8 mouse cellular contexts compared by ENCODE assay signal in the genomic region with DNA sequence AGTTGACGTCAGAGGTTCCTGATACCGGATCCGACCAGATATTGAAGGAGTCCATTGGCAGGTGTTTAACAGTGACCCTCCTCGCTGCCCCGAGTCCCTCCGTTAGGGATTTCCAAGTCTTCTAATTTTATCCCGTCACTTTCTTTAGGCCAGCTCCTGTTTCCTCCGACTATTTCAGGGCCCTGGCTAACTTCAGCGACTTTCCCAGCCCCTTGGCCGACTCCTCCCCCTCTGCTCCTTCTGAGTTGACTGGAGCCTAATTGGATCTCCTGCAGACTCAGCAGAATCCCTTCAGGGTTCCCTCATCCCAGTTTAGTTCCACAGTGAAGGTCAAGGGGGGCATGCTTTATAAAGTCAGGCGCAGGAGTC. TPM values are rescaled to one million over a fixed set of nuclear protein-coding genes. Genes with fewer than 3 reads are reported as not detected.
DNase-seq lines count a peak whose midpoint lies in the region; ATAC-seq lines count a peak whose summit lies in the region.

No protein-coding gene starts in this region.

- peak; percentile 40; the same call in 1 of the 2 replicates for ATAC-seq in embryonic facial prominence, embryonic 13.5 days (ENCODE audit: insufficient number of reproducible peaks, insufficient read depth, low FRiP score, low TSS enrichment, low read depth)
- peak; percentile 55 for ATAC-seq in limb, embryonic 13.5 days (ENCODE audit: low FRiP score, low read depth)
- ATAC-seq in neural tube, embryonic 15.5 days (ENCODE audit: low FRiP score) = peak; percentile 45

- peak overlapping the region; percentile 92 for H3K27ac ChIP-seq in embryonic facial prominence, embryonic 13.5 days
- H3K27ac ChIP-seq in limb, embryonic 13.5 days = peak overlapping the region; percentile 92
- H3K27ac ChIP-seq in neural tube, embryonic 15.5 days (replicated peaks) = peak overlapping the region; percentile 37; the same call in 1 of the 2 replicates

- peak overlapping the region; percentile 91 for H3K9ac ChIP-seq in embryonic facial prominence, embryonic 13.5 days
- peak overlapping the region; percentile 95 for H3K9ac ChIP-seq in limb, embryonic 13.5 days
- H3K9ac ChIP-seq in neural tube, embryonic 15.5 days (replicated peaks) = peak overlapping the region; percentile 62

- H3K27me3 ChIP-seq in embryonic facial prominence, embryonic 13.5 days = no peaks in the 10 kb centered on the region; the same call in 1 of the 2 replicates
- H3K27me3 ChIP-seq in limb, embryonic 13.5 days = peaks cover 5% of the 10 kb centered on the region; the same call in 1 of the 2 replicates
- H3K27me3 ChIP-seq in neural tube, embryonic 15.5 days (replicated peaks) = peaks cover 4% of the 10 kb centered on the region; the same call in 1 of the 2 replicates

- H3K4me3 ChIP-seq in embryonic facial prominence, embryonic 13.5 days = peak overlapping the region; percentile 67
- peak overlapping the region; percentile 68 for H3K4me3 ChIP-seq in limb, embryonic 13.5 days
- peak overlapping the region; percentile 60 for H3K4me3 ChIP-seq in neural tube, embryonic 15.5 days (replicated peaks)

- peaks cover 12% of the 10 kb centered on the region for H3K4me1 ChIP-seq in embryonic facial prominence, embryonic 13.5 days
- H3K4me1 ChIP-seq in limb, embryonic 13.5 days = peaks cover 22% of the 10 kb centered on the region
- H3K4me1 ChIP-seq in neural tube, embryonic 15.5 days = peaks cover 16% of the 10 kb centered on the region; the same call in 1 of the 2 replicates

- no peaks in the 10 kb centered on the region for H3K9me3 ChIP-seq in embryonic facial prominence, embryonic 13.5 days
- no peaks in the 10 kb centered on the region for H3K9me3 ChIP-seq in limb, embryonic 13.5 days
- H3K9me3 ChIP-seq in neural tube, embryonic 15.5 days (replicated peaks) = no peaks in the 10 kb centered on the region

- DNase-seq in adrenal gland, postnatal 14 days = peak; percentile 11
- no peak for DNase-seq in adrenal gland, adult 8-10 months
- DNase-seq in heart, postnatal 14 days = peak; percentile 24 to 35
- DNase-seq in left cerebral cortex, postnatal 14 days (ENCODE audit: low spot score in 2 of 2) = no peak
- DNase-seq in c-Kit-positive CD71-positive TER-119-positive erythroid progenitor cells, embryonic 14.5 days (ENCODE audit: low spot score) = no peak

- intact Hi-C loops in heart, postnatal 14 days (cut with DNase I) = no loop called here
- intact Hi-C loops in left cerebral cortex, postnatal 14 days (cut with DNase I) = loop anchor here (5.0 kb wide), 1 partner anchor 209 kb away; no protein-coding TSS in a partner anchor

- 2% methylated on average over 11 of the region's 11 CpGs for WGBS in embryonic facial prominence, embryonic 13.5 days
- WGBS in limb, embryonic 13.5 days = under 1% methylated on average over 11 of the region's 11 CpGs
- 1% methylated on average over 11 of the region's 11 CpGs for WGBS in neural tube, embryonic 15.5 days

- no peaks in the 10 kb centered on the region for H3K36me3 ChIP-seq in embryonic facial prominence, embryonic 13.5 days
- H3K36me3 ChIP-seq in limb, embryonic 13.5 days = peaks cover 8% of the 10 kb centered on the region
- no peaks in the 10 kb centered on the region for H3K36me3 ChIP-seq in neural tube, embryonic 15.5 days

- peak overlapping the region; percentile 95 for H3K4me2 ChIP-seq in embryonic facial prominence, embryonic 13.5 days
- H3K4me2 ChIP-seq in limb, embryonic 13.5 days (replicated peaks) = peak overlapping the region; percentile 92
- peak overlapping the region; percentile 98 for H3K4me2 ChIP-seq in neural tube, embryonic 15.5 days

RNA-seq across cellular contexts. Expression of gene Ptx3, which starts 1.5 kb away (rescaled TPM):
- total RNA-seq in adrenal gland, postnatal 14 days (2021) = 0.44 and 0.45 TPM in 2 replicates
- total RNA-seq in adrenal gland, adult 8-10 months (2022) = under 1 TPM in 2 of 4 experiments, not detected in 2; 0.18 to 0.59 TPM
- 29.8 and 42.4 TPM in 2 replicates for polyA plus RNA-seq in embryonic facial prominence, embryonic 13.5 days (2015; fragmentation: Nextera tagmentation; extraction: Ambion mirVana)
- 1 to 10 TPM; 1.9 to 2.2 TPM for total RNA-seq in heart, postnatal 14 days (2021)
- polyA plus RNA-seq in limb, embryonic 13.5 days (2015; fragmentation: Nextera tagmentation; extraction: Ambion mirVana) = 46.7 and 48.9 TPM in 2 replicates
- 2.9 and 3.1 TPM in 2 replicates for polyA plus RNA-seq in neural tube, embryonic 15.5 days (2015; fragmentation: Nextera tagmentation; extraction: Ambion mirVana)
- total RNA-seq in left cerebral cortex, postnatal 14 days (2021) = under 1 TPM; 0.55 to 0.74 TPM

Comparison
In these comparisons a context has a peak if more than half of its experiments do, and no peak if none do; other contexts are left out.
1. DNase-seq: peak in adrenal gland, postnatal 14 days (single experiment) and heart, postnatal 14 days (2 of 2); none in adrenal gland, adult 8-10 months (single experiment), left cerebral cortex, postnatal 14 days (0 of 2) and c-Kit-positive CD71-positive TER-119-positive erythroid progenitor cells, embryonic 14.5 days (single experiment).
2. H3K27ac ChIP-seq: peak in every context shown above with its lines; median percentile 92 in embryonic facial prominence, embryonic 13.5 days; 92 in limb, embryonic 13.5 days; 37 in neural tube, embryonic 15.5 days.
3. Peak in every context shown above with its lines, with median percentiles within 50 percentile points of each other: ATAC-seq, H3K4me2 ChIP-seq, H3K4me3 ChIP-seq and H3K9ac ChIP-seq.